Mouse (Mus musculus): ENCODE results near the gene Gm9844. TPM values are rescaled to one million over a fixed set of nuclear protein-coding genes. Genes with fewer than 3 reads are reported as not detected.
"Not testable (repeated sequence)": the region's sequence is repeated elsewhere in the genome, so short reads cannot be mapped to it uniquely, and the experiment has no call there.

The Gm9844 gene
- total RNA-seq (2015): 1.2 and 1.5 TPM in 2 replicates
- 6.0 and 6.6 TPM in 2 replicates for total RNA-seq (2017)

- no peak for ATAC-seq (replicated peaks; ENCODE audit: poor library complexity)
These were observed at the start of gene Gm9844 for GRCm38 (mm10) chr7:24861913-24862312. Gene Gm9844, plus strand, starts transcription at chr7:24862213.

- peak; percentile 97 for ATAC-seq (replicated peaks; ENCODE audit: poor library complexity)
These were observed 44.5 kb upstream of the Gm9844 start for GRCm38 (mm10) chr7:24817502-24817901.

GRCm38 (mm10) chr7:24824452-24824851 lies 37.6 kb upstream of the Gm9844 start:
- ATAC-seq (replicated peaks; ENCODE audit: poor library complexity): peak; percentile 32

GRCm38 (mm10) chr7:24827181-24827580 lies 34.8 kb upstream of the Gm9844 start:
- ATAC-seq (replicated peaks; ENCODE audit: poor library complexity): no peak

GRCm38 (mm10) chr7:24838732-24839409 lies 23.1 kb upstream of the Gm9844 start:
- ATAC-seq (replicated peaks; ENCODE audit: poor library complexity): peak; percentile 96

- peak; percentile 61 for ATAC-seq (replicated peaks; ENCODE audit: poor library complexity)
These were observed 22.6 kb upstream of the Gm9844 start for GRCm38 (mm10) chr7:24839410-24839808.

GRCm38 (mm10) chr7:24840331-24840730 lies 21.7 kb upstream of the Gm9844 start:
- no peak for ATAC-seq (replicated peaks; ENCODE audit: poor library complexity)

GRCm38 (mm10) chr7:24841009-24841408 lies 21.0 kb upstream of the Gm9844 start:
- no peak for ATAC-seq (replicated peaks; ENCODE audit: poor library complexity)

GRCm38 (mm10) chr7:24844144-24844543 lies 17.9 kb upstream of the Gm9844 start:
- no peak for ATAC-seq (replicated peaks; ENCODE audit: poor library complexity)

GRCm38 (mm10) chr7:24845181-24845580 lies 16.8 kb upstream of the Gm9844 start:
- ATAC-seq (replicated peaks; ENCODE audit: poor library complexity): no peak

- ATAC-seq (replicated peaks; ENCODE audit: poor library complexity): peak; percentile 100
These were observed 16.3 kb upstream of the Gm9844 start for GRCm38 (mm10) chr7:24845713-24846112.

- not testable (repeated sequence) for ATAC-seq (replicated peaks; ENCODE audit: poor library complexity)
These were observed 15.4 kb upstream of the Gm9844 start for GRCm38 (mm10) chr7:24846576-24846975.

- no peak for ATAC-seq (replicated peaks; ENCODE audit: poor library complexity)
These were observed 11.9 kb upstream of the Gm9844 start for GRCm38 (mm10) chr7:24850162-24850561.

- peak; percentile 84 for ATAC-seq (replicated peaks; ENCODE audit: poor library complexity)
These were observed 11.1 kb upstream of the Gm9844 start for GRCm38 (mm10) chr7:24850899-24851303.

- no peak for ATAC-seq (replicated peaks; ENCODE audit: poor library complexity)
These were observed 10.3 kb upstream of the Gm9844 start for GRCm38 (mm10) chr7:24851596-24852325.

GRCm38 (mm10) chr7:24852557-24853232 lies 9.3 kb upstream of the Gm9844 start:
- peak; percentile 87 for ATAC-seq (replicated peaks; ENCODE audit: poor library complexity)

- ATAC-seq (replicated peaks; ENCODE audit: poor library complexity): no peak
These were observed 8.8 kb upstream of the Gm9844 start for GRCm38 (mm10) chr7:24853233-24853563.

GRCm38 (mm10) chr7:24853695-24854094 lies 8.3 kb upstream of the Gm9844 start:
- no peak for ATAC-seq (replicated peaks; ENCODE audit: poor library complexity)

GRCm38 (mm10) chr7:24856460-24857120 lies 5.4 kb upstream of the Gm9844 start:
- ATAC-seq (replicated peaks; ENCODE audit: poor library complexity): peak; percentile 40

GRCm38 (mm10) chr7:24859234-24859633 lies 2.8 kb upstream of the Gm9844 start:
- ATAC-seq (replicated peaks; ENCODE audit: poor library complexity): 0 out of 2 replicates have a peak, but pooled peaks have one; percentile 27

GRCm38 (mm10) chr7:24862853-24863252 lies 840 bp downstream of the Gm9844 start:
- peak; percentile 53 for ATAC-seq (replicated peaks; ENCODE audit: poor library complexity)
